Mouse (Mus musculus) spleen, postnatal 10 days (tissue): Measurements from ENCODE around the gene Slc16a10.
"Not testable (repeated sequence)": the region's sequence is repeated elsewhere in the genome, so short reads cannot be mapped to it uniquely, and the experiment has no call there.

Experiments
- DNase-seq, 2 experiments: peaks; one replicate each; pipeline ENCODE4 v3.0.0; 2021 to 2022; ENCODE audit warnings: low spot score in 2 of 2

The Slc16a10 gene

DNA sequence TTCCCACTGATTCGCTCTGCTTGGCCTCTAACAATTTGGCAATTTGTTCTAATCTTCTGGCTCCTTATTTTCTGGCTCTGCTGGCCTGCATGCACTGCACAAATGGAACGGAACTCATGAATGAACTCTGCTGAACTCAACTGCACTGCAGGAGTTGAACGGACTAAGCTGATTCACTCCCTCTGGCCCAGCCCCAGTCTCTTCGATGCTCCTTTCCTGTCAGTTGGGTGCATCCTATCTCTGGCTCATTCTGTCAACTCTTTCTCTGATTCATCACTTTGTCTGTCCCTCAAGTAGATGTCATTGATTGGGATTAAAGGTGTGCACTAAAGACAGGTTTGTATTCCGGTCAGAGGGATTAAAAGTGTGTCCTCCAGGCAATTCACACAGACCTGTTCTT is 115.5 kb downstream of the Slc16a10 start:
- no peak for DNase-seq

DNA sequence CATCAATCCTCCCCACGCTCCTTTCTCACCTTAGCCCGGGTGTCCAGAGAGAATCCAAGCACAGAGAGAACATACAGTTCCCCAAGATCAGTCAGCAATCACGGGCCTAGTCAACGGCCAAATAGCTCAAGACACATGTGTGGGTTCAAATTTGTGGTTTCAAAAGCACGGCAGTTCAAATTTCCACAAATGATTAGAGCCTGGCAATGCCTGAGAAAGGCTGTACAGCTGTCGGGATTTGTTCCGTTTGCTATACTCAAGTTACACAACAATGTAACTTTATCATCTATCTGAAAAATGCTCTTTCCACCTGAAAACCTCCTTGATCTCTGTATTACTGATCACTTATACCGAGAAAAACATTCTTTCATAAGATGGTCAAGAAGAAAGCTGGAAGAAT is 116.5 kb downstream of the Slc16a10 start:
- DNase-seq: no peak

DNA sequence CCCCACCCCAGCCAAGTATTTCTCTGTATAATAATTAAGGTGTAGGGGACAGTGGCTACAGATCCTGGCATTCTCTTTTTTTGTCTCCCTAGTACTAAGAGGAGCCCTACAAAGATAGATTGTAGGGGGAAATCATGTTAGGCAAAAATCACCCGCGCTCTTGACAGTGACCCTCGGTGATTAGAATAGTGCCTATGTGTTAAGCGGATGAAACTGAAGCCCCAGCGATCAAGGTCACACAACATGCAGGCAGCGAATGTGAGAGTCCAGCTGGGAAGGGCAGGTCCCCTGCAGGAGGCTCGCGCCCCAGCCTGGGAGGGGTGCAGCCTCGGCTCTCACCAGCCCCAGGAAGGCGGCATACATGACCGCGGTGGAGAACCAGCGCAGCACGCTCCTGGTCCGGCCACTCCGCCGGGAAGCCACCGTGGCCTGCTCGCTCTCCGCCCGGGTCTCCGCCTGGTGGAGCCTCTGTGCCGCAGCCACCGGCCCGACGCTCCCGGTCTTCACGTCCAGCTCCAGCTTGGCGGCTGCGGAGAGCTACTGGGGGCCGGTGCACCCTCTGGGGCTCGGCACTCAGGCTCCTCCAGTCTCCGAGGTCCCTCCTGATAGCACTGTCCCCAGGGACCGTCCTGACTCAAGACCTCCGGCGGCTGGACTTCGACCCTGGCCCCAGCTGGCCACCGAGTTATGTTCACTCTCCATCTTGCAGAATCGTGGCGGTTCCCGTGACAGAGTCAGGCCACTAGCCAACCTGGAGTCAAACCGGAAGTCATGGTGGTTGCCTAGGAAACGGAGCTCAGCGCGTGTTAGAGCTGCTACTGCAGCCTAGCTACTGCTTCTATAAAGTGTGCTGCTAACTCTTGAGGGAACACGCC is 117.3 kb downstream of the Slc16a10 start, which contains the start of gene Mfsd4b1:
Gene Mfsd4b1 (minus strand): TSS at position 715 of the 875 bp plus-strand sequence.
- DNase-seq: peak; percentile 13 to 70

DNA sequence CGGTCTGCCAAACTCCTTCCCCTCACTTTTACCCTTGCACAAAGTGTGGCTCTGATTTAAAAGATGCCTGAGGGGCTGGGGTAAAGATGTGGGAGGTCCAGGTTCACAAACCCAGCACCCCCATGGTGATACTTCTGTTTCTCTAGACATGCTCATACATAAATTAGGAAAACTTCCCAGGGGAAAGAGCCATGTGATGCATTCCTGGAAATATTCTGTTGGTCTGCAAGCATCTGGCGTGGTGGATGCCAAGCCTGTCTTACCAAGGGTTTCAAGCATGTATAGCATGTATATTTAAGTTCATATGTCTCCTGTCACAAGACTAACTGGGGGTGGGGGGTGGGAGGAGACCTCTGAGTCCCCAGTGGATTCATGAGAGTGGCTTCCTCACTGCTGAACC is 121.7 kb downstream of the Slc16a10 start:
- DNase-seq: no peak

DNA sequence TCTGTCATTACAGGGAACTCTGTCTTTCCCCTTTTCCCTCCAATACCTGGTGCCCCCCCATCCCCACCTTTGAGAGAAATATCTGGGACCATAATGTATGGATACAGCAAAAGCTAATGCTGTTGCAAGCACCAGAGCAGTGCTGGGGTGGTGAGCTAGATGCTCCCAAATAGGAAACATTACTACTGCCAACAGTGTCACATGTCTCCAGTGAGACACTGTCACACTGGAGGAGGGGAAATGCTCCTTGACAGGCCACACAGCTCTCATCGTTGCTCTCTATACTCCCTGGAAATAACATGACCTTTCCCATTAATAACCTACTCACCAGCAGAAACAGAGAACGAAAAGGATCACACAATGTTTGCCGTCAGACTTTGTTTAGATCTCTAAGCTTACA is 122.6 kb downstream of the Slc16a10 start:
- DNase-seq: no peak

DNA sequence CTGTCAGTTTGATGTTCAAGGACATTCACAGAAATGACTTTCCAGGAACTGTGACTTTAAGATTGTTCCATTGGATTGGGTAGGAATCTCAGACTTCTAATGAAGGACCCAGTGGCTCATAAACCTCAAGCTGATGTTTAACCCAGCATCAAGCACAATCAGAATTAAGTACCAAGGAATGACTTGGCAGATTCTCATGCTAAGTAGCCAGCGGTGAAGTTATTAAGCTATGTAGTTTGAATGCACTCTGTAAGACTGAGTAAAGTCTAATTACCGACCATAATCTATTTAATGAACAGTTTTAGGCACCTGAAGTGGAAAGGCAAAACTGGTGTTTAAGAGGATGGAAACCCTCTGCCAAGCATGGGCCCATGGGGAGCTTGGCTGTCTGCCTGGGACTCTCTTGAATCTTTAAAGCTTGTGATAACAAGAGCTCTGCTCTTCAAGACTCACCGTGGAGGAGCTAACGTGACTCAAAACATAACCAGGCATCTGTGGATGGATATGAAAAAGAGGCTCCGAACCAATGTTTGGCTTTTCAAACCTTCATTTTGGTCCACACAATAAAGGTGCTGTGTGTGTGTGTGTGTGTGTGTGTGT is 123.7 kb downstream of the Slc16a10 start:
- no peak for DNase-seq

DNA sequence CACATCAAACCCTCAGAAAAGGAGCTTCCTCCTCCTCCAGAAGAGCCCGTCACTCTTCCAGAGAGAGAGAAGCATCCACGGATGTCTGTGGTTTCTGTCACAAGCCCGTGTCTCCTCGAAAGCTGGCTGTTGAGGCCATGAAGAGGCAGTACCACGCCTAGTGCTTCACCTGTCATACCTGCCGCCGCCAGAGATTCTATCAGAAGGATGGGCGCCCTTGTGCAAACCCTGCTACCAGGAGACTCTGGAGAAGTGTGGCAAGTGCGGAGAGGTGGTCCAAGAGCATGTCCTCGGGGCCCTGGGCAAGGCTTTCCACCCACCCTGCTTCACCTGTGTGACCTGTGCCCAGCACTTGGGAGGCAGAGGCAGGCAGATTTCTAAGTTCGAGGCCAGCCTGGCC is 132.5 kb downstream of the Slc16a10 start:
- no peak for DNase-seq

DNA sequence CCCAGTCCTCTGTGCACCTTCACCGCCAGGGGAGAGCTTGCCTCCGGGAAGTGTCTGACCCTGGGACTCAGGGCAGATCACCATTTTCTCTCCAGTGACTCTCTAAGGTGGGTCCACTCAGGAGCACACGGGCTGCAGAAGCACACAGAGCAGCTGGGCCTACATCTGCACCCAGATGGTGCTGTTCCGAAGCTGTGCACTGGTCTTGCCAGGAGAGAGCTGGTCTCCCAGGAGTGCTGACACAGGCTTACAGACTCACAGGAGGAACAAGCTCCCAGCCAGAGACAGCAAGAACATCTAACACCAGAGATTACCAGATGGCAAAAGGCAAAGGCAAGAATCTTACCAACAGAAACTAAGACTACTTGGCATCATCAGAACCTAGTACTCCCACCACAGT is 133.2 kb downstream of the Slc16a10 start:
- not testable (repeated sequence) for DNase-seq

DNA sequence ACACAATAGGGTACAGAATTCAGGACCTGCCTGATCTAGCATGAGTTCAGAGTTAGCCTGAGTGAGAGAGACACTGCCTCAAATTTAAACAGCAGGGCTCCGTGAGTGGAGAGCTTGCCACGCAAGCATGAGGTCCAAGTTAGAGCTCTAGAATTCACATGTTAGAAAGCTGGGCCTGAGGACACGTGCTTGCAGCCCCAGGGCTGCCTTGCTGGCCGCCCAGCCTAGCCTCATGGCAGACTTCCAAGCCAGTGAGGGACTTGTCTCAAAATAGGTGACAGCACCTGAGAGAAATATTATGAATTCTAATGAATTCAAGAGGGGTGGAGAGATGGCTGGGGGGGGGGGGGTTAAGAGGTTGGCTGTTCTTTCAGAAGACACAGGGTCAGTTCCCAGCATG is 134.1 kb downstream of the Slc16a10 start:
- no peak for DNase-seq

DNA sequence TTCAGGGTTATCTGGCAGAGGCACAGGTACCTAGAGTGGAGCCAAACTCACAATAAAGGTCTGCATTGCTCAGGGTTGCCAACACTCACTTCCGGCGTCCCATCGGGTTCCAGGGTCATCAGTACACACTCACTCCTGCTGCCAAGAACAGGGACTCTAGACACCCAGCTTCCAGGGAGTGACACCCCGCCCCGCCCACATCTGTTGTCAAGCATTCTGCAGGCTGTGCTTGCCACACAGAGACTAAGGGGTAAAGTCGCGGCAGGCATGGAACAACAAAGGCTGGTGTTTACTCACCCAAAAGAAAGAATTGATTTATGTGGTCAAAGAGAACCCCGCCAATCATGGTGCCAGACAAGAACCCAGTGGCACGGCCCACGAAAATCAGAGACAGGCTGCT is 135.1 kb downstream of the Slc16a10 start:
- no peak for DNase-seq

DNA sequence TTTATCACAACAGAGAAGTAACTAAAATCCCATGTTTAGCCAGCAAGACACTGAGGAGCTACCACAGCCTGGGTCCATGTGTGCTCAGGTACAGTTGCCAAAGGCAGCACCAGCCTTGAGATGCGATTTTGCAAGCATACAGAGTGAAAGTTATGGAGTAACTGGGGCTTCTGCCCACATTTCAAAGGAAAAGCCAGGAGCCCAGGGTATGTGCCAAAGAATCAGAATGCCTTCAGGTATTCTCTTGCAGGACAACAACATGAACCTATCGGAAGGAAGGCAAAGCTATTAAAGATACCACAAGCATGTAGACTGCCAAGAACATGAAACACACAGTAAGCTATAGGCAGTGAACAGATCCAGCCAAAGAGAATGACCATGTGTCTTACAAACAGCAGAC is 141.3 kb downstream of the Slc16a10 start:
- DNase-seq: no peak

DNA sequence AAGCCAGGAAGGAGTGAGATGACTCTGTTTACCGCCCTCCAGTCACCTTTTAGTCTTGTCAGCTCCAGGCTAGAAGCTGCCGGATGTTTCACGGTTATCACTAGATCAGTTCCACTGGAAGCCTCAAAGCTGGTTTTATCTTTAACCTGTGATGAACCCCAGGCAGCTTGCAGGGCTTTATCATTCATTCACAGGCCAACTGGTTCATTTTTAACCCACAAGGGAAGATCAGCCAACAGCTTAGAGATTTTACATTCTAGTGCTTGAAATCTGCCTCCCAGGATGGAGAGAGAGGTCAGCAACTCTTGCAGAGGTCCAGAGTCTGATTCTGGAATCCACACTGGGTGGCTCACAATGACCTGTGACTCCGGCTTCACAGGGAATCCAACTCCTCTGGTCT is 150.9 kb downstream of the Slc16a10 start:
- no peak for DNase-seq

DNA sequence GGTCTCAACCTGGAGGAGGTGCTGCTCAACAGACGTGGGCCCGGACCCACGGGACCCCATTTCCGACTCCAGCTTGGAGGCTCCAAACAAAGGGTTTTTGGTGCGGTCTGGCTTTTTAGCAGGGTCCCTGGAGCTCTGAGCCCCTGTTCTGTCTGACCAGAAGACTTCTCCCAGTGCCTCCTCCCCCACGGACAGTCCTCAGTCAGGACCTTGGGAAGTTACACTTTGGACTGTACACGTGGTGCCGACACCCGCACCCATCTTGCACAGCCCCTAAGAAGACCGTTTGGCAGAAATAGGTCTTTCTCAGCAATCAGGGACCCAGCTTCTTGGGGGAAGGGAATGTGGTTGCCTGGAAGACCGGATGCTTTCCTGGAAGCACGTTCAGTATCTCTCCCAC is 155.6 kb downstream of the Slc16a10 start, which contains the start of gene Mfsd4b5:
Gene Mfsd4b5 (minus strand): TSS at position 181 of the 400 bp plus-strand sequence.
- DNase-seq: no peak
